Mouse (Mus musculus) liver, embryonic 14.5 days (tissue): ENCODE measurements at regions not wholly inside any gene's neighbourhood (a gene's known extent, or its start where the extent isn't known, plus 50 kb on each side); places are given as distances from the start of the nearest gene placed in this dataset.

Experiments
- ATAC-seq: fragments of 200-750 bp; cut with Nextera tagmentation; 2 replicates; pipeline ENCODE4 v1.8.0; 2017; ENCODE audit warnings: moderate number of reproducible peaks, mild to moderate bottlenecking, moderate library complexity; ENCODE audit not compliant: insufficient read depth
- DNase-seq, 3 experiments: peaks; one replicate each; pipeline ENCODE4 v3.0.0-alpha.2; 2012 to 2013; ENCODE audit warnings: low read depth in 3 of 3, low spot score in 3 of 3
- H3K27ac ChIP-seq: fragments of 300-500 bp; sonication (generic); 2 replicates; pipeline ENCODE4 v1.5.1; 2014; ENCODE audit warnings: moderate library complexity, mild to moderate bottlenecking, control low read depth, inconsistent platforms
- H3K27me3 ChIP-seq: fragments of 300-500 bp; sonication (generic); 2 replicates; pipeline ENCODE4 v1.6.1; 2014; ENCODE audit warnings: mild to moderate bottlenecking, low read length, moderate library complexity; ENCODE audit not compliant: control insufficient read depth, insufficient read depth
- H3K36me3 ChIP-seq: fragments of 300-500 bp; sonication (generic); replicated peaks from 2 replicates; pipeline ENCODE4 v1.6.1; 2014; ENCODE audit warnings: low read depth; ENCODE audit not compliant: control insufficient read depth, insufficient read depth
- H3K4me1 ChIP-seq, 2 experiments: fragments of 200-500 bp in 1 of 2; fragments of 300-500 bp in 1 of 2; sonication (generic) in 1 of 2; replicated peaks; 2 replicates each; pipeline ENCODE4 v1.6.1; 2012 to 2014; ENCODE audit warnings: antibody characterized with exemption in 1 of 2, inconsistent platforms in 1 of 2, low read length in 1 of 2; ENCODE audit not compliant: control insufficient read depth in 2 of 2, insufficient read depth in 2 of 2
- H3K4me2 ChIP-seq: fragments of 300-500 bp; sonication (generic); 2 replicates; pipeline ENCODE4 v1.6.1; 2014; ENCODE audit warnings: low read depth, mild to moderate bottlenecking, control low read depth, moderate library complexity
- H3K4me3 ChIP-seq, 2 experiments: fragments of 200-500 bp in 1 of 2; fragments of 300-500 bp in 1 of 2; sonication (generic) in 1 of 2; 2 replicates each; pipeline ENCODE4 v1.5.1; 2012 to 2014; ENCODE audit warnings: low read depth in 2 of 2, low read length in 2 of 2, mild to moderate bottlenecking in 2 of 2, control low read depth in 1 of 2, inconsistent platforms in 1 of 2, moderate library complexity in 1 of 2; ENCODE audit not compliant: insufficient read depth in 1 of 2
- H3K9ac ChIP-seq: fragments of 300-500 bp; sonication (generic); replicated peaks from 2 replicates; pipeline ENCODE4 v1.6.1; 2014; ENCODE audit warnings: mild to moderate bottlenecking, control low read depth, moderate library complexity
- H3K9me3 ChIP-seq: fragments of 300-500 bp; sonication (generic); 2 replicates; pipeline ENCODE4 v1.6.1; 2016; ENCODE audit warnings: low read length, mixed read lengths; ENCODE audit not compliant: control insufficient read depth
- CTCF ChIP-seq: IDR thresholded peaks from 2 replicates; pipeline ENCODE4 v1.5.1; 2016; ENCODE audit warnings: antibody characterized with exemption, low read depth, control low read depth
- EP300 ChIP-seq: IDR thresholded peaks from 2 replicates; pipeline ENCODE4 v1.6.1; 2016; ENCODE audit warnings: antibody characterized with exemption, low read depth
- WGBS: fragments of 180-500 bp; shearing (Covaris S2); extraction: QIAGEN DNeasy Blood & Tissue Kit; methylation state at CpG from one replicate; pipeline ENCODE4 v1.1.7; 2014; ENCODE audit not compliant: insufficient replicate concordance; 5-methylcytosine and 5-hydroxymethylcytosine counted together

GRCm38 (mm10) chr5:119739386-119739785 lies 68.9 kb downstream of the Tbx3 start:
- no peaks in the 10 kb centered on the region for H3K4me1 ChIP-seq
- WGBS, result 45% methylated on average over 4 of the region's 4 CpGs
- no peak for ATAC-seq

GRCm38 (mm10) chr5:119741116-119741515 lies 70.6 kb downstream of the Tbx3 start:
- DNase-seq (peak; percentile 15 to 34 (median 24)), ATAC-seq (no peak)
- no peaks in the 10 kb centered on the region for H3K9me3 ChIP-seq
- no peaks in the 10 kb centered on the region for H3K36me3 ChIP-seq
- whole genome bisulfite sequencing, result 8% methylated on average over 6 of the region's 6 CpGs
- H3K27ac ChIP-seq, result no peak overlapping the region
- no peaks in the 10 kb centered on the region for H3K4me1 ChIP-seq
- TF ChIP-seq CTCF, result peak; percentile 89
- TF ChIP-seq EP300, result no peak
- H3K4me2 ChIP-seq, result no peak overlapping the region
- no peaks in the 10 kb centered on the region for H3K27me3 ChIP-seq
- no peak overlapping the region for H3K9ac ChIP-seq
- no peak overlapping the region for H3K4me3 ChIP-seq

More at GRCm38 (mm10) chr5:119739386-119739785, 68.9 kb downstream of the Tbx3 start:
- H3K27ac ChIP-seq, result no peak overlapping the region
- no peaks in the 10 kb centered on the region for H3K27me3 ChIP-seq
- H3K4me3 ChIP-seq, result no peak overlapping the region
- H3K9me3 ChIP-seq, result no peaks in the 10 kb centered on the region
- no peak overlapping the region for H3K4me2 ChIP-seq
- DNase-seq, result no peak
- TF ChIP-seq EP300, result no peak
- TF ChIP-seq CTCF, result peak; percentile 42; the same call in 1 of the 2 replicates
- H3K9ac ChIP-seq, result no peak overlapping the region
- no peaks in the 10 kb centered on the region for H3K36me3 ChIP-seq

- DNase-seq, result no peak
- H3K9ac ChIP-seq, result no peak overlapping the region
- peaks cover 4% of the 10 kb centered on the region for H3K27me3 ChIP-seq
- no peak overlapping the region for H3K27ac ChIP-seq
- 69% methylated on average over 10 of the region's 10 CpGs for WGBS
- ATAC-seq, result no peak
- H3K4me2 ChIP-seq, result no peak overlapping the region
- H3K4me1 ChIP-seq, result no peaks in the 10 kb centered on the region
- no peak for TF ChIP-seq EP300
- no peak for TF ChIP-seq CTCF
- no peaks in the 10 kb centered on the region for H3K9me3 ChIP-seq
- no peak overlapping the region for H3K4me3 ChIP-seq
- no peaks in the 10 kb centered on the region for H3K36me3 ChIP-seq
Observed at GRCm38 (mm10) chr5:119743733-119744132, 73.3 kb downstream of the Tbx3 start.

- no peaks in the 10 kb centered on the region for H3K9me3 ChIP-seq
- peaks cover 12% of the 10 kb centered on the region for H3K27me3 ChIP-seq
- H3K4me3 ChIP-seq, result no peak overlapping the region
- TF ChIP-seq EP300 (no peak), CTCF (peak; percentile 56)
- no peak overlapping the region for H3K4me2 ChIP-seq
- 68% methylated on average over 10 of the region's 10 CpGs for WGBS
- ATAC-seq (no peak), DNase-seq (no peak)
- H3K4me1 ChIP-seq, result no peaks in the 10 kb centered on the region
- no peak overlapping the region for H3K27ac ChIP-seq
- H3K36me3 ChIP-seq, result no peaks in the 10 kb centered on the region
- H3K9ac ChIP-seq, result no peak overlapping the region
Observed at GRCm38 (mm10) chr5:119747038-119747437, 76.6 kb downstream of the Tbx3 start.

- H3K9ac ChIP-seq, result no peak overlapping the region
- no peak for DNase-seq
- no peak overlapping the region for H3K27ac ChIP-seq
- no peak for ATAC-seq
- H3K4me2 ChIP-seq, result no peak overlapping the region
- no peak overlapping the region for H3K4me3 ChIP-seq
- 7% methylated on average over 21 of the region's 21 CpGs for WGBS
- peaks cover 12% of the 10 kb centered on the region for H3K27me3 ChIP-seq
- TF ChIP-seq CTCF (no peak), EP300 (no peak)
- H3K9me3 ChIP-seq, result no peaks in the 10 kb centered on the region
- H3K4me1 ChIP-seq, result no peaks in the 10 kb centered on the region
- H3K36me3 ChIP-seq, result no peaks in the 10 kb centered on the region
Observed at GRCm38 (mm10) chr5:119748667-119749066, 78.2 kb downstream of the Tbx3 start.
